Mouse (Mus musculus) right cerebral cortex, postnatal 14 days (tissue): ENCODE measurements around the gene Gramd4.

Source experiments
- DNase-seq: peaks from one replicate; pipeline ENCODE4 v3.0.0; 2022

The Gramd4 gene

DNA sequence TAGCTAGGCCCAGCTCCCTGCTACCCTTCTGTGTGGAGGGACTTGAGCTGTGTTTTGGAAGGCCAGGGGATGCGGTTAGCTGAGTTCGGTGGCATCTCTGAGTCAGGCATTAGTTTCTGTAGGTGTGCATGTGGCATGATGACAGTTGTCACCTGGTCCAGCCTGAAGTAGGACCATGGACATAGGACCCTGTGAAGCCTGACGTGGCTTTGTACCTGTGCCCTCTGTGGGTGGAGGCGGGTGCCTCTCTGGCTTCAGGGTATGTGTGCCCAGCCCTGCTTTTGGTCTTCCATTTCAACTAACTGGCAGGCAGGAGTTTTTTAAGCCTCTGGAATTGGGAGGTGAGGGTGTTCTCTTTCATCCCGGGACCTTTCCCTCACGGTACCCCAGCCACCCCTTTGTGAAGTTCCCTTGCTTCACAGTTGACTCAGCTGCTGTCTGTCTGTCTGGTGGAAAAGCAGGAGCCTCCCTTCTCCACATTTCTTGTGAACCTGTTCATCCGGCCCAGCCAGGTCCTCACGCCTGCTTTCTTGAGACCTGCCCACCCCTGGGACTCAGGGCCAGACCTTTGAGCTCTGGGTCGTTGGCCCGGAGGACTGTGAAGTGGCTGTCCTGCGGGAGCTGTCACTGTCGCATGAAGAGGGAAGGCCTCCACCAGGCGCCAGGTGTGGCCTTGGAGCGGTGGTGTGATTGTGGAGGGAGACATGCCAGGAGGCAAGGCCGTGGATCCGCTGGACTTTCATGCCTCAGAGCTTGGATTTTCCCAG is 16.9 kb downstream of the Gramd4 start:
- no peak for DNase-seq

DNA sequence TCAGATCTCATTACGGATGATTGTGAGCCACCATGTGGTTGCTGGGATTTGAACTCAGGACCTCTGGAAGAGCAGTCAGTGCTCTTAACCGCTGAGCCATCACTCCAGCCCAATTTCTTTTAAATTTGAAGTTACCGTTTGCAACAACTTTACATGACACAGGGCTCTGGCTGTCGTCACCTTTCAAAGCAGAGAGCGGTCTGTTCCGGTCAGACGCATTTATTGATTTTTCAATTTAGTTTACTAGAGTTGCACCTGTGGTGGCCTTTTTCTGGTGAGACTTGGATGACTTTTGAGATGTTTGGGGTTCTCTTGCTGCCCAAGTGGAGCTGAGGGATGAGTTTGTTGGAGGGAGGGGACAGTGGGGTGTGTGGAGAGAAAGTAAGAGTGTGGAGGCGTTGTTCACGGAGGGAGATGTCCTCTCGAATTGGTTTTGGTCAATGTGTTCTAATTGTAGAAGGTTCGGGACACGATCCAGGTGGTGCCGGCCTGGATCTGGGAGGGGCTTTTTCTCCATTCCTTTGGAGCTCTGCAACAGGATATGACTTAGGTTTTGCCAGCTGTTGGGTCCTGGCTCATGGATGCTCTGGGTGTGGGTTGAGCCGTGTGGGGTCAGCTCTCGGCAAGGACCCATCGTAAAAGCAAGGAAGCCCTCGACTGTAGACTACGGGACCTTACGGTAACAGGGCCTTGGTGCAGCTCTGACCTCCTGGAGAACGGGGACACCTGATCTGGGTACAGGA is 18.0 kb downstream of the Gramd4 start:
- DNase-seq: no peak

DNA sequence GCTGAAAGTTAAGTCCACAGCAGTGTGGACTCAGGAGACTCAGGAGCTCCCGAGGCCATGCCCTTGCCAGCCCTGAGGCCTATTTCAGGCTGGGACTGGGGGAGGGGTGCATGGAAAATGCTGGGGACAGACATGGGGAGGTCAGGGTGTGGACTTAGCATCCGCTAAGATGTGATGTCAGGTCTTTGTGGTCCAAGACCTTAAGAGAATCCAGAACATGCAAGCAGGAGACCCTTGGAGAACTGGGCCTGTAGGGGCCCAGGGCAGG is 18.5 kb downstream of the Gramd4 start:
- DNase-seq: no peak

GRCm38 (mm10) chr15:86076378-86076777 is 18.9 kb downstream of the Gramd4 start:
- no peak for DNase-seq

DNA sequence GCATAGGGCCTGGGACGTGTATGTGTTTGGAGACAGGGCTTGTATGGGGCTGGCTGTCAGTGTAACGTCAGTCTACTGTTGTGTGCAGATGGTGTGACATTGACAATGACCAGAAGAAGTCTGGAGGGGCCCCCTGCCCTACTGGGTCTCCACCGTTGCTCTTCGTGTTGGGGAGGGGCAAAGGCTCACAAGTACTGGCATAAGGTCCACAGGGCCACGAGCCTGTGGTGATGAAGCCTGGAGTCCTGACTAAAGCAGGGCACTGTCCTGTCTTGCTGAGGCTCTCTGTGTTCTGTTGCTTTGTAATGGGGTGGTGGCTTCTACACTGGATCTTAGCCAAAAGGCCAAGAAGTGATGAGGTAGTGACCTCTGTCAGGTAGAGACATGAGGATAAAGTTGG is 20.4 kb downstream of the Gramd4 start:
- DNase-seq: no peak

GRCm38 (mm10) chr15:86078481-86079216 is 21.2 kb downstream of the Gramd4 start:
- DNase-seq: no peak

- DNase-seq: no peak
These were observed 22.0 kb downstream of the Gramd4 start for GRCm38 (mm10) chr15:86079467-86079866.

DNA sequence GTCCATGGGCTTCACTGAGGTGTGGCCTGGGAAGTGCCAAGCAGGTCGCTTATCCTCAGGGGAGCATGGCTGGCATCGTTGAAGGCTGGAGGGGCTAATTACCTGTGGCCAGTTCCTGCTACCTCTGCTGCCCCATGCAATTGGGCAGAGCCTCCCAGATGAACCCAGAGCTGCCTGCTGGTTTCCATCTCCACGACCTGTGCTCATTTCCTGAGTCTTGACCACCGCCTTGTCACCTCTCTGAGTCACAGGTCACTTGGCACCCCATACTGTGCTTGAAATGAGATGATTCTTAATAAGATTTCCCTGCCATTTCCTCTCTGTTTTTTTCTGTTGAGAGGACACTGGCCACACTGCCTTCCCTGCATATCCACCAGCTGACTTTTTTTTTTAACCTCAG is 22.4 kb downstream of the Gramd4 start:
- DNase-seq: no peak

DNA sequence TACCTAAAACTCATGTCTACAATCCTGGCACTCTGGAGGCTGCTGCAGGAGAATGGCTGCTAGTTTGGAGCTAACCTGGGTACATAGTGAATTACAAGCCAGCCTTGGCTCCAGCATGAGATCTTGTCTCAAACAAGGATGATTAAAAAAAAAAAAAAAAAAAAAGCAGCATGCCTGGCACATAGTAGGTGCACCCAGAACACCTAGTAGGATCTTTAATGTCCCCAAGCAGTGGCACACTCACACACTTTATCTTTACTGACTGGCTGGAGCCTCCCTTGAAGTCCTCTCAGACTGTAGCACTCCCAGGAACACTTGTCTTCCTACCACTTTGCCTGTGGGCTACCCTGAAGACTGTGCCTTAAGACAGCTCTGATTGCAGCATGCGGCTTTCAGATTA is 22.9 kb downstream of the Gramd4 start:
- DNase-seq: no peak

GRCm38 (mm10) chr15:86081654-86082053 is 24.2 kb downstream of the Gramd4 start:
- DNase-seq: no peak

DNA sequence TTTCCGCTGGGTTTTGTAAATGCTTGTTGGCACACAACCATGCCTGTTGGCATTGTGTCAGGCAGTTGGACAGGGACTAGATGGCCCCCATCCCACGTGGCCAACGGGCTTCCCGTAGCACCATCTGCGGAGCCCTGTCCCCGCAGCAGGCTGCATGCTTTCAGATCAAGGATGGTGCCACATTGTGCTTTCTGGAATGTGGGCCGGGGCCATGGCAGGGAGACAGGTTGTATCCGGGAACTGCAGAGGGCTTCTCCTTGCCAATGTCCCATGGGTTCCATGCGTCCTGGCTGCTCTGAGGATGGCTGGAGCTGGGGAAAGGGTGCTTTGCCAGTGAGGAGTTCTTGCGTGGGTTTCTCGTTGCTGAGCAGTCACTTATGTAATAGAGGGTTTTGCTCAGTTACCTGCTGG is 25.1 kb downstream of the Gramd4 start:
- no peak for DNase-seq

DNA sequence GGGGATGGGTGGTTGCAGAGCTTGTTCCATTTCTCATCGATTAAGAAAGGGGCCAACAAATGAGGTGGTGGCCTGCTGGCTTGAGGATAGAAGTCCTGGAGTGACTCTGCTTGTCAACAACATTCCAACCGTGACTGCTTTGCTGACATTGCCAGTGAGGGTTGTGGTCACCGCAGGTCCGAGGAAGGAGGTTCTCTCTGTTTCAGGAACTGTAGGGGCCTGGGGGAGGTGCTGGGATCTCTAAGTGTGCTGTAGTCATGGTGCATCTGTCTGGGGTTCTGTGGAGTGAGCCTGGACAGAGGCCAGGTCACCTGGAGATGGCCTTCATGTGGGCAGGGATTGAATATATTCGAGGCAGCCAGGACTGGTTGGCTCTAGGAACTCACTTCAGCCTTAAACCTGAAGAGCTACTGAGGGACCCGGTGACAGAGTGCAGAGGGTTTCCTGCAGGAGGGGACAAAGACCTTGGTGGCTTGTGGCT is 25.8 kb downstream of the Gramd4 start:
- no peak for DNase-seq

- DNase-seq: peak; percentile 62
These were observed 28.1 kb downstream of the Gramd4 start for GRCm38 (mm10) chr15:86085301-86086225.

- peak; percentile 57 for DNase-seq
These were observed 28.8 kb downstream of the Gramd4 start for GRCm38 (mm10) chr15:86086291-86086706.

- DNase-seq: no peak
These were observed 30.2 kb downstream of the Gramd4 start for GRCm38 (mm10) chr15:86087591-86088149.

DNA sequence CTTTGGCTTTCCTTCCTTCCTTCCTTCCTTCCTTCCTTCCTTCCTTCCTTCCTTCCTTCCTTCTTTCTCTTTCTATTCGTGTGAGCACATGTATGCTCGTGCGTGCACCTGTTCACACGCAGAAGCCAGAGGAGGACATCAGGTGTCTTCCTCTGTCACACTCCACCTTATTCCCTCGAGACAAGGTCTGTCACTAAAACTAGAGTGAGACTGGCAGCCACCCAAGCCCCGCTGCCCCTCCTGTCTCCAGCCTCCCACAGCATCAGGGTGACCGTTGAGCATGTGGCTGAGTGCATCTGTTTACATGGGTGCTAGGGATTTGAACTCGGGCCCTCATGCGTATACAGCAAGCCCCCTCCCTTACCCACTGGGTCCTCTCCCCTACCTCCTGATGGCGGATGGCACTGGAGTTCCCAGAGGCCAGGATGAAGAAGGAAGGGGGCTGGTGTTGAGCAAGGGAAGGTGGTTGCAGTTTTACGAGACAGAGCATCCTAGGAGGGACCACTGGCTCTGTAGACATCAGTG is 30.8 kb downstream of the Gramd4 start:
- DNase-seq: no peak

GRCm38 (mm10) chr15:86089091-86089744 is 31.7 kb downstream of the Gramd4 start:
- DNase-seq: no peak

- DNase-seq: no peak
These were observed 32.6 kb downstream of the Gramd4 start for GRCm38 (mm10) chr15:86089991-86090529.

DNA sequence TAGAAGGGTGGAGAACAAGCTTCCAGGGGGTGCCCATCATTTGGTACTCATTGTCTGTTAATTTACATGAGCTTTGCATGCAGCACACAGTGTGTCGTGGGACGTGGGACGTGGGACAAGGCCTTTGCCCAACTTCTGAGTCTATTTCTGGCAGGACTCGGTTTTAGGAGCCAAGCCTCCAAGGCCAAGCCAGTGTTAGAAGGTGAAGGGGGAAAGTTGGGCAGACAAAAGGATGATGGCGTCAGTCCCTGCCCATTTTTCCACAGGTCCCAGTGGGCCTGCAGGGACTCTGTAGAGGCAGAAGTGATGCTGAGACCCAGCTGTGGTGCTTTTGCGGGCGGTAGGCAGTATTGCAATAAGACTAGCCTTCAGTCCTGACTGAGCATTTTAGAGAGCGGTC is 33.1 kb downstream of the Gramd4 start:
- DNase-seq: no peak

GRCm38 (mm10) chr15:86091201-86091997 is 33.9 kb downstream of the Gramd4 start:
- DNase-seq: no peak
